Mouse (Mus musculus) liver, embryonic 12.5 days (tissue): ENCODE results near the gene Ppfia3. TPM values are rescaled to one million over a fixed set of nuclear protein-coding genes. Genes with fewer than 3 reads are reported as not detected.

ENCODE experiments used
- ATAC-seq: fragments of 200-750 bp; cut with Nextera tagmentation; 2 replicates; pipeline ENCODE4 v1.8.0; 2017; ENCODE audit warnings: moderate number of reproducible peaks, mild to moderate bottlenecking, moderate library complexity
- H3K27ac ChIP-seq: fragments of 300-500 bp; sonication (generic); 2 replicates; pipeline ENCODE4 v1.5.1; 2016; ENCODE audit warnings: mild to moderate bottlenecking
- H3K27me3 ChIP-seq: fragments of 300-500 bp; sonication (generic); replicated peaks from 2 replicates; pipeline ENCODE4 v1.6.1; 2016; ENCODE audit warnings: mild to moderate bottlenecking, moderate library complexity
- H3K36me3 ChIP-seq: fragments of 300-500 bp; sonication (generic); 2 replicates; pipeline ENCODE4 v1.6.1; 2016; ENCODE audit warnings: mild to moderate bottlenecking, moderate library complexity
- H3K4me1 ChIP-seq: fragments of 300-500 bp; sonication (generic); 2 replicates; pipeline ENCODE4 v1.6.1; 2016
- H3K4me2 ChIP-seq: fragments of 300-500 bp; sonication (generic); 2 replicates; pipeline ENCODE4 v1.6.1; 2016; ENCODE audit warnings: mild to moderate bottlenecking, moderate library complexity
- H3K4me3 ChIP-seq: fragments of 300-500 bp; sonication (generic); 2 replicates; pipeline ENCODE4 v1.5.1; 2016; ENCODE audit warnings: mild to moderate bottlenecking, moderate library complexity
- H3K9ac ChIP-seq: fragments of 300-500 bp; sonication (generic); 2 replicates; pipeline ENCODE4 v1.6.1; 2016; ENCODE audit warnings: mild to moderate bottlenecking, moderate library complexity
- H3K9me3 ChIP-seq: fragments of 300-500 bp; sonication (generic); replicated peaks from 2 replicates; pipeline ENCODE4 v1.6.1; 2016; ENCODE audit warnings: mild to moderate bottlenecking, moderate library complexity
- WGBS: fragments of 180-500 bp; shearing (Covaris S2); methylation state at CpG from one replicate; pipeline ENCODE4 v1.1.7; 2016; ENCODE audit not compliant: insufficient replicate concordance; 5-methylcytosine and 5-hydroxymethylcytosine counted together
- polyA plus RNA-seq: library from polyadenylated mRNA; unstranded; fragments of >200 nt; fragmentation: Nextera tagmentation; extraction: Ambion mirVana; gene quantifications from 2 replicates; pipeline ENCODE4 v1.2.1, GENCODE M21; 2016

The Ppfia3 gene
- polyA plus RNA-seq, 1 experiment from 2014 or later: 0.37 TPM

DNA sequence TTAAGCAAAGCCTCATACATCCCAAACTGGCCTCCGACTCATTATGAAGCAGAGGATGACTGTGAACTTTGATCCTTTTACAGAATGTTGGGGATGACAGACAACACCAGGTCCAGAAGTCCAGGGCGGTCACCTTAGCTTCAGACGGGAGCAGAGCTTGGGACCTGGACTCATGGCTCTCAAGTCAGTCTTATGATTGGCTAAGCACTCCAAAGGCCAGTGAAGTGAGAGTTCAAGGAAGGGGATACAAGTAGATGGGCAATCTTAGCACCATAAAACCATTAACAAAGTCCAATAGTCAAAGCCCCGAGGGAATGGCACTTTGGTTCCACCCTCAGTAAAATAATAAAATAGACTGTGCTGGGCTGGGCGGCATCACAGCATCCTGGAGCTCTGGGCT, 43.8 kb downstream of the Ppfia3 start:
- ATAC-seq: no peak
- no peak overlapping the region for H3K27ac ChIP-seq

DNA sequence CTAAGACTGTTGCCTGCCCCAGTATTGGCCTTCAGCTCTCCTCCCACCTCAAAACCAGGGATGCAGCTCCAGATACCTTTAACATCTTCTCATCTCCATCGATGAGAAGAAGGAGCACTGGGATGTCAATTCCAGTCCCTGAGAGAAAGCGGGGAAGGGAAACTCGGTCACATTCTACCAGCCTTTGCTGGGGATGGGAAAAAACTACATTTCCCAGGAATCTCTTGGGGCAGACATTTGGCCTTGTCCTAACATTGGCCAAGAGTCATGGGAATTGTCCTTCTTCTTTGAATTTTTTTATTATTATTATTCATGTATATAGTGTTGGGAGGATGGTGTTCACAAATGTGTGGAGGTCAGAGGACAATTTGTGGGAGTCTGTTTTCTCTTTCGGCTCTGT, 44.6 kb downstream of the Ppfia3 start:
- Histone ChIP-seq H3K9ac (no peak overlapping the region), H3K27ac (no peak overlapping the region), H3K4me1 (no peaks in the 10 kb centered on the region), H3K4me2 (no peak overlapping the region), H3K36me3 (no peaks in the 10 kb centered on the region), H3K4me3 (no peak overlapping the region), H3K27me3 (peaks cover 9% of the 10 kb centered on the region; the same call in 1 of the 2 replicates), H3K9me3 (0 out of 2 replicates have a peak, but pooled peaks cover 4% of the 10 kb centered on the region)
- no peak for ATAC-seq
- 78% methylated on average over 4 of the region's 4 CpGs for WGBS

More for the DNA sequence above, 43.8 kb downstream of the Ppfia3 start:
- no peak overlapping the region for H3K4me3 ChIP-seq
- H3K27me3 ChIP-seq: peaks cover 15% of the 10 kb centered on the region
- no peaks in the 10 kb centered on the region for H3K4me1 ChIP-seq
- H3K4me2 ChIP-seq: no peak overlapping the region
- 0 out of 2 replicates have a peak, but pooled peaks cover 4% of the 10 kb centered on the region for H3K9me3 ChIP-seq
- no peak overlapping the region for H3K9ac ChIP-seq
- WGBS: 74% methylated on average over 5 of the region's 5 CpGs
- H3K36me3 ChIP-seq: no peaks in the 10 kb centered on the region

DNA sequence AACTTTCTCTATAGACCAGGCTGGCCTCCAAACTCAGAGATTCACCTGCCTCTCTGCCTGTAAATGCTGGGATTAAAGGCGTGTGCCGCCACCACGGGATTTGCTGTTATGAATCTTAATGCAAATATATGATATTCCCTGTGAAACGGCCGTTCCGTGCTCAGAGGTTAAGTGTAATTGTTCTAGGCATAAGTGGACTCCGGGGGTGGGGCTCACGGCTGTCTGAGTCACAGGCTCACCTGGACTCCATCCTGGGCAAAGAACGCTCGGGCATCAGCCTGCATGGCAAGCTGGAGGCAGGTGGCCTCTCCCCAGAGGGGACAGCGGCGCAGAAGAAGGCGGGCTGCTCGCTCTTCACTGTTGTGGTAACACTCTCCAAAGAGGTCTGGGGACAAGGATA, 50.3 kb downstream of the Ppfia3 start:
- no peaks in the 10 kb centered on the region for H3K36me3 ChIP-seq
- H3K4me3 ChIP-seq: no peak overlapping the region
- H3K27ac ChIP-seq: no peak overlapping the region
- no peaks in the 10 kb centered on the region for H3K9me3 ChIP-seq
- H3K4me2 ChIP-seq: no peak overlapping the region
- WGBS: 81% methylated on average over 14 of the region's 14 CpGs
- no peak overlapping the region for H3K9ac ChIP-seq
- peaks cover 9% of the 10 kb centered on the region; the same call in 1 of the 2 replicates for H3K27me3 ChIP-seq
- H3K4me1 ChIP-seq: peaks cover 3% of the 10 kb centered on the region; the same call in 1 of the 2 replicates
- no peak for ATAC-seq

DNA sequence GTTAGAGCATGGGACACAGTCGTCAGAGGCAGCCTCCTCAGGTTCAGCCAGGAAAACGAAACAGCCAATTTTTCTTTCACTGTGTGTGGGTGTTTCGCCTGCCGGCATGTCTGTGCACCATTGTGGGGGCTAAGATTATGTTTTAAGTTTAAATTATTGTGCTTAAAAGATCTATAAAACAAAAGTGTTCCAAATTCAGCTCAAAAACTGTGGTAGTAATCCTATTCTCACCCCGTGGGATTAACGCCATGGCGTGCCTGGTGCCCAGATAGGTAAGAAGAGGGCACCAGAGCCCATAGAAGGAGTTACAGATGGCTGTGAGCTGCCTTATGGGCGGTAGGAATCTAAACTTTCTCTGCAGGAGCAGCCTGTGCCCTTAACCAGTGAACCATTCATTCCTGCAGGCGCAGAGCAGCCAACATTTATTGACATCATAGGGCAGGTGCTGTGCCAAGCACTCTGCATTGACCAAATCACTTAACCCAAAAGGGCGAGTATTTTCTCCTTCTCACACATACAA, 51.6 kb downstream of the Ppfia3 start:
- Histone ChIP-seq H3K4me2 (no peak overlapping the region), H3K36me3 (no peaks in the 10 kb centered on the region), H3K9ac (no peak overlapping the region), H3K27me3 (peaks cover 13% of the 10 kb centered on the region; the same call in 1 of the 2 replicates), H3K27ac (no peak overlapping the region), H3K9me3 (no peaks in the 10 kb centered on the region), H3K4me1 (peaks cover 3% of the 10 kb centered on the region; the same call in 1 of the 2 replicates), H3K4me3 (no peak overlapping the region)
- ATAC-seq: no peak
- WGBS: 72% methylated on average over 10 of the region's 10 CpGs

DNA sequence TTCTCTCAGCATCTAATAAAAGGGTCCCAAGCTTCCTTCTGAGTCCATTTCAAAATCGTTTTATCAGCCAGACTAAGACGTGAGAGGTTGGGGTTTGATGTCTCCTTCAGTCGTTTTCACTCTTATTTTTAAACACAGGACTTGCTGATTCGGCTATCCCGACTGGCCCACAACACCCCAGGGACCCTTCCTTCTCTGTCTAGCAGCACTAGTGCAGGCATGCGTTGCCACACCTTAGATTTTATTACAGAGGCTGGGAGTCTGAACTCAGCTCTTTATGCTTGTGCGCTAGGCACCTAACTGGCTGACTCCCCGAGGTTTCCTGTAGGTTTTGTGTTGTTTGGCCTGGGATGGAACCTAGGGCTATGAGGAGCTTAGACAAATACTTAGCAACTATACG, 53.3 kb downstream of the Ppfia3 start:
- H3K4me1 ChIP-seq: peaks cover 9% of the 10 kb centered on the region
- no peak for ATAC-seq
- no peaks in the 10 kb centered on the region for H3K36me3 ChIP-seq
- no peak overlapping the region for H3K27ac ChIP-seq
- 48% methylated on average over 9 of the region's 9 CpGs for WGBS
- H3K9ac ChIP-seq: no peak overlapping the region
- no peak overlapping the region for H3K4me3 ChIP-seq
- no peaks in the 10 kb centered on the region for H3K9me3 ChIP-seq
- peaks cover 11% of the 10 kb centered on the region for H3K27me3 ChIP-seq
- H3K4me2 ChIP-seq: no peak overlapping the region

DNA sequence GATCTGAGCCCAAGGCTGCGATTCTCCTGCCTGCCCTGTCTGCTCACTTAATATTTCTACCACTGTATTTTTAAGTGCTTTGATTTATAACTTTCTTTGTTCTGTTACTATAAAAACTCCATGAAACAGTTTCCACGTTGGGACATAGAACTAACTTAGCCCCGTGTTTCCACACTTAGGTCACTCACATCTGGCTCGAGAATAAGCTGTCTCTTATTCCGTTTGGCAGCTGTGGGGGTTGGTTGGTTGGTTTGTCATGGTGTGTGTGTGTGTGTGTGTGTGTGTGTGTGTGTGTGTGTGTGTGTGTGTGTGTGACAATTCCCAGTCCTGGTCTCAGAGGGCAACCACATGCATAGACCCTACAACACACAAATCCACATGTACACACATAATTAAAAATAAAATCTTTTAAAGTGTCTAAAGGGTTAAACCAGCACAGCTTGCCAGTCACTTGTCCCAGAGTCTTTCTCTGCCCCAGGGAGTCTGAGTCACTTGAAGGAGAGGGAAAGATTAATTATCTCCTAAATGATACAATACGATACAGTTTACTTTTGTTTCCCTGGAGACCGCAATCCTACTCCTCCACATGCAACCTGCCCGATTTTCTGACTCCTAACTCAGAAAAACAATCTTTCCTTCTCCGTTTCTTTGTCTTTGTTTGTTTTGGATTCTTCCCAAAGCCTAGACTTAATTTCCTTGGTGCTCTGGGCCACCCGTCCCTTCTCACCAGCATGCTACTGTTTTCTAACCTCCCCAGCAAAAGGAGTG, 53.9 kb downstream of the Ppfia3 start:
- Histone ChIP-seq H3K9ac (no peak overlapping the region), H3K27me3 (peaks cover 10% of the 10 kb centered on the region), H3K36me3 (no peaks in the 10 kb centered on the region), H3K27ac (no peak overlapping the region), H3K4me2 (no peak overlapping the region), H3K9me3 (no peaks in the 10 kb centered on the region), H3K4me3 (no peak overlapping the region), H3K4me1 (peaks cover 9% of the 10 kb centered on the region)
- no peak for ATAC-seq
- 47% methylated on average over 10 of the region's 10 CpGs for WGBS

DNA sequence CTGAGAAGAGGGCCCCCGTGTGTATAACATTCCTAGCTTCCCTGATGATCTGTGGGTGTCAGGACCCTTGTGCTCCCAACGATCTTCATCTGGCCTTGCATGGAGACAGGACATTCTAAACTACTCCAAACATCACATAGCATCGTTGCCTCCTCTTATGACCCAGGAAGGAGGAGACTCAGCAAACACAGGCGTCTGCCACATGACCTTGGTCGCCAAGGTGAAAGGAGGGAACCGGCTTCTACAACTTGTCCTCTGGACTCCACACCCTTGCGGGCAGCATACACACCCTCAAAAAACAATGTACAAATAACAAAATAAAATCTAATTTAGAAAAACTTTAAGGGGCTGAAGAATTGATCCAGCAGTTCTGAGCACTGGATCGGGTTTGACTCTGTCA, 54.8 kb downstream of the Ppfia3 start:
- H3K9me3 ChIP-seq: no peaks in the 10 kb centered on the region
- H3K9ac ChIP-seq: no peak overlapping the region
- no peak for ATAC-seq
- WGBS: 52% methylated on average over 8 of the region's 8 CpGs
- no peaks in the 10 kb centered on the region for H3K36me3 ChIP-seq
- no peak overlapping the region for H3K27ac ChIP-seq
- no peak overlapping the region for H3K4me2 ChIP-seq
- H3K4me1 ChIP-seq: peaks cover 9% of the 10 kb centered on the region
- H3K27me3 ChIP-seq: peaks cover 10% of the 10 kb centered on the region
- no peak overlapping the region for H3K4me3 ChIP-seq

DNA sequence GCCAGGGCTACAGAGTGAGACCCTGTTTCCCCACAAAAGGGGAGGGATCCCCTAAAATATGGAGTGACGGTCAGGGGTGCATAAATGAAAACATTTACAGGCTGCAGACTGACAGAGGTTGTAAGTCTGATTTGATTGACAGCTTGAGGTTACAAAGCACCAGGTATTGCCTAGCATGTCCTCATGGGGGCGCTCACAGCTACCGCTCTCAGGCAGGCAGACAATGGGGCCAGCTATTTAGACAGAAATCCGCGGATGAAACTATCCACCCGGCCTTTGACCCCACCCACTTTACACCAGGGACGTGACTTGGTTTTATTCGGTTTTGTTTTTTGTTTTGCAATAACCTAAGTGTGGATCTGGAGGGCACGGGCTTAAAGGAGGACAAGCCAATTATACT, 57.4 kb downstream of the Ppfia3 start:
- no peaks in the 10 kb centered on the region for H3K36me3 ChIP-seq
- H3K4me1 ChIP-seq: peaks cover 21% of the 10 kb centered on the region
- 15% methylated on average over 9 of the region's 9 CpGs for WGBS
- peaks cover 10% of the 10 kb centered on the region for H3K27me3 ChIP-seq
- H3K27ac ChIP-seq: no peak overlapping the region
- no peak overlapping the region for H3K9ac ChIP-seq
- H3K9me3 ChIP-seq: no peaks in the 10 kb centered on the region
- H3K4me3 ChIP-seq: no peak overlapping the region
- no peak overlapping the region for H3K4me2 ChIP-seq
- ATAC-seq: no peak

DNA sequence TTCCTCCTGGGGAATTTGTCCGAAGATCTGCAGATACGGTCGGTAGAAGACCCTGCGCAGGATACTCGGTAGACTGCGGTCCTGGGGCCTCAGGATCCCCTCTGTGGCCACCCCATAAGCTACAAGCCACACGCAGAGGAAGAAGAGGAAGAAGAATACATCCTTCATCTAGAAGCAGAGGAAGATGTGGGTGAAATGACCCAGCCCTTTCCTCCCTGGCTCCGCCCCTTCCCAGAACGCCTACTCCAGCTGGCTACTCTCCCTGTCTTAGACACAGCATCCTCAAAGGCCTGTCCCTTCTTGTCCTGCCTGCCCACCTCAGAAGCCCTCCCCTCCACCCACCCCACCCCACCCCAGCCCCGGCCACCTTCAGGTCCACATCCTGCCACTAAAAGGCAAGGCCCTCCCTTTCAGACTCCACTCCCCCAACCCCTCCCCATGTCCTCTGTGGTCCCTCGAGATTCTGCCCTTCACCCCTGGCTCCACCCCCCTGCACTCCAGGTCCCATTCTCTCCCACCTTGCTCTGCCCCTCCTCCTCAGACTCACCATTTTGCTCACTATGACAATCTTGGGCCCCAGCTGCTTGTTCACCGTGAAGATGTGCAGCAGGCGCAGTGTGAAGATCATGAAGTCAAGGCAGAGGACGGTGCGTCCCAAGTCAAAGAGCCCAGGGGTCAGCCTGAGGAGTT, 58.1 kb downstream of the Ppfia3 start:
- Histone ChIP-seq H3K27ac (no peak overlapping the region), H3K4me1 (peaks cover 21% of the 10 kb centered on the region), H3K4me3 (no peak overlapping the region), H3K9ac (no peak overlapping the region), H3K9me3 (no peaks in the 10 kb centered on the region), H3K27me3 (peaks cover 12% of the 10 kb centered on the region), H3K4me2 (no peak overlapping the region), H3K36me3 (no peaks in the 10 kb centered on the region)
- no peak for ATAC-seq
- WGBS: 32% methylated on average over 15 of the region's 15 CpGs

DNA sequence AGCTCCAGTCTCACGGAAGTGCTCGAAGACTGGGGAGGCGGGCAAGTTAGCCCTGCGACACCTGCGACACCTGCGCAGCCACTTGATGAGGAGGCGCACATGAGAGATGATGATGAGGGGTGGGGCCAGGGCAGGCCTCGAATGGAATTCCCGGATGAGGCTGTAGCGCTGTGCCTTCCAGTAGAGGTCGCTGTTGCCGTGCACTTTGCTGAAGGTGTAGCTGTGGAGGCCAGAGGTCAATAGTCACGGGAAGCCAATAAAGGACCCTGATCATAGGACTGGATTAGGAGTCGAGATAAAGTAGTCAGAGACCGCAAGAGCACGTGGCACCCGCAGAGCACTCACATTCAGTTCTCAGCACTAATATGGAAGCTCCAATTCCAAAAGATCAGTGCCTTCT, 61.5 kb downstream of the Ppfia3 start:
- H3K9me3 ChIP-seq: no peaks in the 10 kb centered on the region
- H3K27me3 ChIP-seq: peaks cover 22% of the 10 kb centered on the region
- peak; percentile 58 for ATAC-seq
- H3K4me2 ChIP-seq: peak overlapping the region; percentile 43
- WGBS: 3% methylated on average over 17 of the region's 17 CpGs
- H3K9ac ChIP-seq: no peak overlapping the region
- 0 out of 2 replicates have a peak overlapping the region, but pooled peaks have one; percentile 10 for H3K4me3 ChIP-seq
- no peaks in the 10 kb centered on the region for H3K36me3 ChIP-seq
- no peak overlapping the region for H3K27ac ChIP-seq
- peaks cover 18% of the 10 kb centered on the region for H3K4me1 ChIP-seq

DNA sequence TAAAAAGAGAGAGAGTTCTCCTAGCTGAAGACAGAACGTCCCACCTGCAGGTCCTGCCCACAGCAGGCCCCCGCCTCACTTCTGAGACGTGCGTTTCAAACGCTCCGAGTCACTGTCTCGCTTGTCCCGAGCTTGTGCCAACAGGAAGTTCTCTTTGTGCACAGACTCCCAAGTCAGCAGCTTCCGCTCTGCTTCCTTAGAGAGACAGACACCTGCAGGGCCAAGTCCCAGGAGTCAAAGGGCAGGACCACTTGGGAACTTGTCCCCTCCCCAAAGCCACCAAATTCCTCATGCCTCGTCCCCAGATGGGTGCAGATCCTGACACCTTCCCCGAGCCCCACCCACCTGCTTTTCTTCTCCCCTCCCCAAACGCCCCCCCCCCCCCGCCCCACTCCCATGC, 62.0 kb downstream of the Ppfia3 start:
- H3K27me3 ChIP-seq: peaks cover 19% of the 10 kb centered on the region; the same call in 1 of the 2 replicates
- peaks cover 18% of the 10 kb centered on the region for H3K4me1 ChIP-seq
- H3K36me3 ChIP-seq: no peaks in the 10 kb centered on the region
- no peaks in the 10 kb centered on the region for H3K9me3 ChIP-seq
- peak overlapping the region; percentile 43 for H3K4me2 ChIP-seq
- 18% methylated on average over 12 of the region's 13 CpGs for WGBS
- H3K4me3 ChIP-seq: 0 out of 2 replicates have a peak overlapping the region, but pooled peaks have one; percentile 10
- H3K9ac ChIP-seq: no peak overlapping the region
- ATAC-seq: no peak
- no peak overlapping the region for H3K27ac ChIP-seq

DNA sequence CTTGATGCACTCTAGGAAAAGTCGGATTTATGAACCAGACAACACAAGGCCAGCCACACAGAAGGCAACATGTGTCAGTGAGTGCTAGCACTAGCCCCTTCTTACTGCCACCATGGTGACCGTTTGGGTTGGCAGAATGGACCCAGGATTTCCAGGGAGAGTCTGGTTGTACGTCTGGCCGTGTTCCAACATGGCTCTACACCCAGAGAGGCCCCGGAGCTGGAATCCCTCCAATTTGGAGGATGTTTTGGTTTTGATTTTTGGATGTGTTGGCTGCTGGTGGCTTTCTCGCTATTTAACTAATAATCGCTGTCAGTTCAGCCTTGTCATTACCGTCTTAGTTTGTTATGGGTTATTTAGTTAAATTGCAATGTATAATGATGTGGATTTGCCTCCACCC, 64.2 kb downstream of the Ppfia3 start:
- Histone ChIP-seq H3K4me1 (peaks cover 13% of the 10 kb centered on the region), H3K27ac (no peak overlapping the region), H3K36me3 (no peaks in the 10 kb centered on the region), H3K27me3 (peaks cover 28% of the 10 kb centered on the region), H3K9ac (no peak overlapping the region), H3K9me3 (no peaks in the 10 kb centered on the region), H3K4me2 (no peak overlapping the region), H3K4me3 (no peak overlapping the region)
- no peak for ATAC-seq
- WGBS: 73% methylated on average over 8 of the region's 8 CpGs
